Mouse (Mus musculus) R1 (cell line): ENCODE data around the gene Ppl.

Source experiments
- DNase-seq: peaks from one replicate; pipeline ENCODE4 v3.0.0-alpha.2; 2018; ENCODE audit warnings: low read depth, low spot score

The Ppl gene

DNA sequence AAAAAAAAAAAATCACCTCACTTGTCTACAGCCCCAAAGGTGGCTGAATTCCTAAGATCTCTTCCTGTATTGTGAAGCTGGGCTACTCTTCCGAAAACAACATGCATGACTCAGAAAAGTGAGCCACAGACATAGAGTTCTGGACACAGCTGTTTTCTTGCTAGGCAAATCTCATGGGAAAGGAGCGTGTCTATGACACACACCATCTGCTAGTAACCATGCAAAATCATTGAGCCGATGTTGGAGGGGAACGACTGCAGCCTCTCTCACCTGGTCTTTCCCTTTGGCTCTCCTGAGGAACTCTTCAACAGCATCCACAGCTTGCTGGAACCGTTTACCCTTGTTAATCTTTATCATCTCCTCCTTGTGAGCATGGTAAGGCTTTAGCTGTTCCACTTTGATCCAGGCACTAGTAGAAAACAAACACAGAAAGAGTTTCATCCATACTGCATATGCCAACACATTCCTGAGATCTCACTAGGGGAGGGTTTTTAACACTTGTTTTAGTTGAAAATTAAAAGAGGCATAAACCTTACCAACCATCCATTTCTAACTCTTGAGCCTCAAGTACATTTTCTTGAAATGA lies 95.5 kb downstream of the Ppl start:
- no peak for DNase-seq
